Mouse (Mus musculus) cerebellum, postnatal 10 days (tissue): ENCODE results near the gene As3mt.

Experiments
- DNase-seq, 2 experiments: peaks; one replicate each; pipeline ENCODE4 v3.0.0; 2021; ENCODE audit warnings: mixed read lengths in 2 of 2

Gene As3mt

DNA sequence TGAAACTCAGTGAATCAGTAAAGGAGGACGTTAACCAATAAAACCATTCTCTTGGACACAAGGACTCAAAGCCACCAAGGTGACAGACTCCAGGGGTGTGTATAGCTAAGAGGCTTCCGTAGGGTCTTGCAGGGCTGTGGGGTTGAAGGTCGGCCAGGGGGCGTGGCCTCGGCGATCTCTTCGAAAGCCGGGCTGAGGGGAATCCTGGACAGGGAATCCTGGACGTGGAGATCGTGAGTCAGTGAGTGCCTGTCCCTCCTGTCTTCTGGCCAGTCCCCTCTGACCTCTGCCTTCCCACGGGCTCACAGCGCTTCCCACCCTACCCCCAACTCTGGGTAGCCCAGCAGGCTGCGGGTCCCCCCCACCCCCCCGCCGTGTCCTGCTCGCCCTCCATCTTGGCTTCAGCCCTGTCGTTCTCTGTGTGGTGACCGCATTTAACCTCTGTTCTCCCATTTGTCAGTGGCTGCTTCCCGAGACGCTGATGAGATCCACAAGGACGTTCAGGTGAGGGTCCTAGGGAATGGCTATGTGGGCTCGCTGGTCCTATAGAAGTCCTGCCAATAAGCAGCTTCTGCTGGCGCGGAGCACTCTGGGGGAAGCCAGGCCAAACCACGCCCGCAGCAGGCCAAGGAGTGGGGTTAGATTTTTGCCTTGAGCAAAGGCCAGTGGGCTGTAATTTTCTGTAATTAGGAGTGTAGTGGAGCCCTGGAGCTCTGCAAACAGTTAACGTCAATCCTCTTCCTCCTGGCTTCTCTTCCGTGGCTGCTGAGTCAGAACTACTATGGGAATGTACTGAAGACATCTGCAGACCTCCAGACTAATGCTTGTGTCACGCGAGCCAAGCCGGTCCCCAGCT lies at the start of gene As3mt:
TSS of gene As3mt (plus strand) at position 163 of the 856 bp plus-strand sequence.
- DNase-seq: peak; percentile 81

DNA sequence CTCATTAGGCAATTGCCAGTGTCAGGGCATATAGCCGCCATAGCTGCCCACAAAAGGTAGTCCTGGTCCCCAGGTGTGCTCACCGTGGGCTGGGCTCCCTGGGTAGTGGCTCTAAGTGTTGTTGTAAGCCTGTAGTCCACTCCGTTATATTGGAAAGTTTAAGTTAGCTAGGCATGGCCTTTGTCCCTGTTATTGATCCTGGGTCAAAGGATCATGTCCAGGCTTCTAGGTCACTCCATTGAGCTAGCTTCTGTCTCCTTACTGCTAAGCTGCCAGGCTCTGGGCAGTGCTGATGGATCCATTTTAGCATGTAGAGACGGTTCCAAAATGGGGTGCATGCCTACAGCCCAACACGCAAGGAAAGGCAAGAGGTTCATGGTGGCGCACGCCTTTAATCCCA lies 48.9 kb upstream of the As3mt start:
- DNase-seq: no peak

- DNase-seq: no peak
Observed at GRCm38 (mm10) chr19:46658851-46659250, 48.4 kb upstream of the As3mt start.

DNA sequence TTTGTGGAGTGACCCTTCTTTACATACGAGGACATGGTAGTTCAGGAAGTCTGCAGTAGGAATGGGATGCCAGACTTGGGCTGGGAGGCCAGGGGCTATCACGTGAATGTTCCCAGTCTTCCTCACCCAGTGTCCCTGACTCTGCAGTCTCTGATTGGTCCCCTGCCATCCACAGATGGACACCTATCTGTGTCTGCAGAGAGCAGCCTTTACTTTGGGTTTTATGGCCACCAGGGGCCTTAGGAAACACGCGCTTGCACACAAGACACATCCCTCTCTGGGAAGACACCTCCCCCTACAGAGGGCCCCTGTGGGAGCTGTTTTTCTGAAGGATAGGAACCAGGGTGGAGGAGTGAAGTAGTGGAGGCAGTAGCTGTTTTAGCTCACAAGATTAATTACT lies 45.7 kb upstream of the As3mt start:
- no peak for DNase-seq

DNA sequence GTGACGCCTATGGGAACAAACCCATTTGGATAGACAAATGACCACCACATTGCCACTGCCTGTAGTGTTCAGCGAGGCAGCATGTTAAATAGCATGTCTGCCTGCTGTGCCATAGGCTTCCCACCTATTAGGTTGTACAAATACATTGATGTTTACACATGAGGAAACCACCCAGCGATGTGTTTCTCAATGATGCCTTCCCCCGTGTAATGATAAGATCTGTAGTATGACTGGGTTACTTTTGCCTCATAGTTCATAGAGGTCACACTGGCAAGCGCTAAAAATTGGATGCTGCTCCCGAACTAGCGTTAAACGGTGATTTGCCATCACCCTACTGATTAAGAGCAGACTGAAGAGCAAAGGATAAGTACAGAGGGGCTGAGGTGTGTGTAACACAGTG lies 45.0 kb upstream of the As3mt start:
- DNase-seq: no peak

DNA sequence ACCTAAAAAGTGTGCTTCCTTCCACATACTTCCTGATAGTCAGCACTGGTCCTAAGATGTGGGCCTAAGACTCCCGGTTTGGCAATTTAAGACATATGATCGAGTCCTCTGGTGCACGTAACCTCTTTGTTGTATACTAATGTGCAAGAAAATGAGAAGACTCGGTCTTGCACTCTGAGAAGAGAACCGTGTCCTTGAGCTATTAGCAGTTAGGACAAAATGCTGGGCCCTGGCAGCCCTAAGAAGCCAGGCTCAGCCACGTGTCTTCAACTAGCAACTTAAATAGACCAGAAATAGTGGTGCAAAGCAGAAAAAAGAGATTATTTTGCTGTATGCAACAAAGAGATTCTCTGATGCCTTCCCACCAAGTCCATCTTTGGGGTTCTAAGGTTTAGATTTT lies 44.5 kb upstream of the As3mt start:
- no peak for DNase-seq

DNA sequence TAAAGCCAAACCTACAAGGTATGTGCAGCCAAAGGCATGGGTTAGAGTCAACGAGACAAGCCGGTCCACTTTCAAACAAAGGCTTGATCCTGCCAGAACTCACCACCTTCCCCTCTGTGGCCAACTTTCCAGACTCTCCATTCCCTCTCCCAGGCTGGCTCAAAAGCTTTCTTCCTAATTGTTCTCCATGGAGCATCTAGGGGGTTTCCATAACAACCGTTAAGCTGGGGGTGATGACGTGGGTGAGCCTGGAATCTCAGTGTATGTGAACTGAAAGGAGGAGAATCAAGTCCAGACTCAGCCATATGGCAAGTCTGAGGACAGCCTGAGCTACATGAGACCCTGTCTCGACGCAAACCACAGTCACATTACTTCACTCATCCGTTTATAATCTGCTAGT lies 41.8 kb upstream of the As3mt start:
- no peak for DNase-seq

- no peak for DNase-seq
Observed at GRCm38 (mm10) chr19:46667300-46667699, 40.0 kb upstream of the As3mt start.

- DNase-seq: no peak
Observed at GRCm38 (mm10) chr19:46668263-46668662, 39.0 kb upstream of the As3mt start.

GRCm38 (mm10) chr19:46669802-46670201 lies 37.5 kb upstream of the As3mt start:
- DNase-seq: no peak

- DNase-seq: peak; percentile 82 to 85
Observed at GRCm38 (mm10) chr19:46670691-46671090, 36.6 kb upstream of the As3mt start.

DNA sequence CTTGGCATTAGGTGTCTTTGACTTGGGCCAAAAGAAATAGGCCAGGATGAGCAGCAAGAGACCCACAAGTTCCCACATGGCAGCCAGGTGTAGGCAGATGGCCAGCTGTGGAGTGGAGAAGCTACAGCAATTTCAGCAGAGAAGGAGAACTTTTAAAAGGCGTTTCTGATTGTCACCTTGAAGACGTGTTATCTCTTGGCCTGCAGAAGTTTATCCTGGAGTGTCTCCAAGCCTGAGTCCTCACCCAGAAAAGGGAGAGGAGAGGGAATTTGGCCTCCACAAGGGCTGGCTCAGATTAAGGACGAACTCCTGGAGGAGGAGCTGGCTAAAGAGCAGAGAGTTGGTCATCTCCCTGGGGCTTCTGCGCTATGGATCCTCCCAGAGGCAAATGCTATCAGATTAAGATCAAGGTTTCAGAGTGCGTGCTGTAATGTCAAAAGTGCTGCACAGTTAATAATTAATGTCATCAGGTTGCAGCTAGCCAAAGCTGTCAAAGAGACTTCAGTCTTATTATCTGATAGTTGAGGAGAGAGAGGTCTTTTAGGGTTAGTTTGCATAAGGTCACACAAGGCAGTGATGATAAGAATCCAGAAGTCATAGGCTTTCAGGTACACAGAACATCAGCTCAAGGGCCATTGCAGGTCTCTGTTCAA lies 34.4 kb upstream of the As3mt start, which contains the start of gene Cyp17a1:
TSS of gene Cyp17a1 (minus strand) at position 407 of the 653 bp plus-strand sequence.
- no peak for DNase-seq

DNA sequence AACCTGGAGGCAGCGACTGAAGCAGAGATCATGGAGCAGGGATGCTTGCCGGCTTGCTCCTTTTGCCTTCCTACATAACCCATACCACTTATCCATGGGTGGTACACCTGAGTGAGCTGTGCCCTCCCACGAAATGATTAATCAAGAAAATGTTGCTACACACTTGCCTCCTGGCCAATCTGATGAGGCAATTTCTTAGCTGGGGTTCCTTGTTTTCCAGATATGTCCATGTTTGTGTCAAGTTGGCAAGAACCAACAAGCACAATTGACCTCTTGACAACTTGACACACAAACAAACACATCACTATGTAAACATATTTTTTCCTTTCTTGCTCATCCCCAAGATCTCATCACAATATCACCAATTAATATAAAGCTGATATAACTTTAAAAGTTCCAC lies 31.6 kb upstream of the As3mt start:
- no peak for DNase-seq

DNA sequence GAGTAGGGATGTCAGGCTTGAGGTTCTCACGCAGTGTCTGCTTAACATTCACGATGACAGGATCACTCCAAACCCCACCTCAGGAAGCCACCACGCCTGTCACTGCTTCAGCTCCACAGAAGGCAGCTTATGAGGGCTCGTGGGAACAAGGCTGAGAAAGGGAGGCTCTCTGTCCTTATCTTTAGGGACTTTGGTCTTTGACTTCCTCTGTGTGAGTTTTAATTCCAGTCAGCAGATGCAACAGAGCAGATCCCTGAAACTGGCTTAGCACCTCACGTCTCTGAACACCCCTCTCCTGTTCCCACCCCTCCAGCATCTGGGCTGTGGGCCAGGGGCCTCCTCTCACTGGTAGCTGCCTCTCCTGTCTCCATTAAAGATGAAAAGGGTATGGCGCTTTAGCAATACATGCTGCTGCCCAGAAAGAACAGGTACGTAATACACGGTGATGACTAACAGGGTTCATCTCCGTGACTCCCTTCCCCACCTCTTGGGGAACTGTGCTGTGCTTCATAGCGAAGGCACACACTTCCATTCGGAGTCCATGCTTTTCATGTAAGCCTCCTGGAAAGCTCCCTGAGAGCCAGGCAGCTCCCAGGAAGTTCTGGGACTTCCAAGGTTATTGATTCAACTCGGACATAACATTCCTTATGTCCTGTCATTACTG lies 27.4 kb upstream of the As3mt start:
- DNase-seq: no peak

DNA sequence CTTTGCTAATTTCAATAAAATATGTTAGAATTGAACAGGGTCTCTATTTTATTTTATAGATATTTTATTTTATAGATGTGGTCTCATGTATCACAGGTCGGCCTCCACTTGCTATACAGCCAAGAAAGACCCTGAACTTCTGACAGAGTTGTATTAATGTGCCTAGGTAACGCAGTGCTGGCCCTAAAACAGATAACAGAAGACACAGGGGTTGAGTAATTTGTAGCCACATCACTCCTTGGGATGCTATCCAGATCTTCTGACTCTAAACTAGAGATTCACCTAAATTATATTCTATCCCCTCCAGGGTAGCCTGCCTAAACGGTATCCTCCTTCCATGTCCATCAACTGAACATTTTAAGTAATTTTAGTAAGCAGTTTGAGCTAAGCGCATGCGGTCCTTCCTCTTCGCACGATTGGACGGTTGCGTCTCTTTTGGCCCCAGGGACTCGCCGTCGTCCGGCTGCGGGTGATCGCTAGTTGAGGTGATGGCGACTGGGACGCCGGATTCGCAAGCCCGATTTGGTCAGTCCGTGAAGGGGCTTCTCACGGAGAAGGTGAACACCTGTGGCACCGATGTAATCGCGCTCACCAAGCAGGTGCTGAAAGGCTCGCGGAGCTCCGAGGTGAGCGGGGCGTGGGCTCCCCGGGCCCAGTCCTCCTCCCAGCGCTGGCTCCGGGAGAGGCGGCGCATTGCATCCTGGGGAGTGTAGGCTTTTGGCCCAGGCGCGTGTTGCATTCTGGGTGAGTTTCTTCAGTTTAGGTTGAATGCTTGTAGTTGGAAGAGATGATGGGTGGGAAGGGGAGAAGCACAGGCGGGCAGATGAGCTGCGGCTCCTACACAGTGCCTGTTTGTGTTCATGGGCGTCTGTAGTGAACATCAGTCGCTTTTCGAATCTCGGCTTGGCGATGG lies 17.5 kb upstream of the As3mt start, which contains the start of gene Borcs7:
TSS of gene Borcs7 (plus strand) at position 447 of the 913 bp plus-strand sequence.
- DNase-seq: peak; percentile 91 to 94

- no peak for DNase-seq
Observed at GRCm38 (mm10) chr19:46690387-46690786, 16.9 kb upstream of the As3mt start.

DNA sequence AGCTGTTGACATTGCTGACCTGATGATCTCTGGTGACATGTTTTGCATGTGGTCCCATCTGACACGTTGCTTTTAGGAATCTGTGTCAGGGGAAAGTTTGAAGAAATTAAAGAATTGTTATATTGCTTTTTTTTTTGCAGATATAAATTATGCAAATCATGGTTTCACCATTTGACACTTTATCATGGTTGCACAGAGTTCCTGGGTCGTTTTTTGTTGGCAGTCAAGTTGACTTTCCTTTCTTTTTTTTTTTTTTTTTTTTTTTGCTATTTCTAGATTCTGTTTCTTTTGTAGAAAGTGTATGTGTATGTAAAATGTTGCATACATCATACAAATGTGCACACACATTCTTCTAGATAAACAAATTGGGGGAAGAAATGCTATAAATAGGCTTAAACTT lies 16.2 kb upstream of the As3mt start:
- DNase-seq: no peak

DNA sequence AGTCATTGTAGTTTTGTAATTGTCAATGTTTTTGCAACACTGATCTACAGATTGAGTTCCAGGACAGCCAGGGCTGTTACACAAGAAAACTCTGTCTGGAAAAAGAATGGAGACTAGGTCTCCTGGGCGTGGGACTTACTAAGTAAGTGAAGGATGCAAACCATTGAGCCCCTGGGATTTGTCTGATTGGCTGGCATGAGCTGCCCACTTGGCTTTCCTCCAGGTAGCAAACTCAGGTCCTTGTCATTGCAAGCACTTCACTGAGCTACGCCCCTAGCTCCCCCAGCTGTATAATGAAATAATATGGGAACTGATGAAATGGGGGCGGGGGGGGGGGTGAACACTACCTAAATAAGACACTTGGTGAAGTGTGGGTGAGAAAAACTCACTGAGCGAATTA lies 14.1 kb upstream of the As3mt start:
- DNase-seq: peak; percentile 54 to 57

- DNase-seq: no peak
Observed at GRCm38 (mm10) chr19:46696482-46696881, 10.8 kb upstream of the As3mt start.

GRCm38 (mm10) chr19:46696943-46697342 lies 10.3 kb upstream of the As3mt start:
- DNase-seq: peak; percentile 26 to 32

GRCm38 (mm10) chr19:46697840-46698517 lies 9.3 kb upstream of the As3mt start:
- no peak for DNase-seq

- no peak for DNase-seq
Observed at GRCm38 (mm10) chr19:46699011-46699481, 8.2 kb upstream of the As3mt start.
